ENCODE assay signal across 8 mouse cellular contexts in the genomic region with DNA sequence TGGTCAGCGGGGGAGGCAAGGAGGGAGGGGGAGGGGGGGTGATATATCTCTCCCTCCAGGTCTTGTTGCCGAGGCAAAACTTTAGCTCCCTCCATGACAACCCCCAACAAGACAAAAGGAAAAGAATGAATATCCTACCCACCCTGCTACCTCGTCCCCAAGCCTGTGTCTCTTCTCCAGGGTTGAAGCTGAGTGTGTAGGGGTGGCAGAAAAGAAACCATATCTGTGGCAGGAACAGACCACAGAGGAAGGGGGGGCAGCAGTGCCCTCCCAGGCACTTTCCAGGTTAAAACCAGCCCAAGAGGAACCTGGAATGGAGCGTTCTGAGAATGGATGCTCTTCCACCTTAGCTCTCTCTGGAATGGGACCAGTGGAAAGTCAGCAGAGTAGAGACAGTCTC. TPM values are rescaled to one million over a fixed set of nuclear protein-coding genes. Genes with fewer than 3 reads are reported as not detected.
A peak's percentile ranks its signal among the peaks of the same experiment; 100 is the strongest.
DNase-seq lines count a peak whose midpoint lies in the region; ATAC-seq and TF ChIP-seq lines count a peak whose summit lies in the region.

A gene (plus strand): TSS at position 301 of the 400 bp plus-strand sequence.

- no peak for TF ChIP-seq EP300 in CH12.LX (IDR thresholded peaks at IDR 0.05; ENCODE audit: low read length)

- peak within 1 kb of the TSS; percentile 80 for H3K27ac ChIP-seq in heart, embryonic 10.5 days
- H3K27ac ChIP-seq in CH12.LX (ENCODE audit: insufficient read depth, low read depth) = no peak within 1 kb of the TSS
- no peak within 1 kb of the TSS for H3K27ac ChIP-seq in forebrain, embryonic 11.5 days (ENCODE audit: low read depth, low read length)
- no peak within 1 kb of the TSS for H3K27ac ChIP-seq in olfactory bulb, adult 2 months (ENCODE audit: insufficient read depth, low read depth, low read length)

- 27% methylated on average over 4 of the region's 4 CpGs for WGBS in heart, embryonic 10.5 days
- WGBS in forebrain, embryonic 11.5 days = 35% methylated on average over 4 of the region's 4 CpGs
- 50% methylated on average over 4 of the region's 4 CpGs for whole genome bisulfite sequencing in olfactory bulb, adult 2 months

- peak within 1 kb of the TSS; percentile 23 for H3K4me2 ChIP-seq in CH12.LX (ENCODE audit: insufficient read depth, low read depth, poor library complexity, severe bottlenecking)
- peak within 1 kb of the TSS; percentile 97; the same call in 1 of the 2 replicates for H3K4me2 ChIP-seq in forebrain, embryonic 11.5 days (ENCODE audit: low read depth, low read length, severe bottlenecking)

- peak within 1 kb of the TSS; percentile 60 for H3K4me3 ChIP-seq in heart, embryonic 10.5 days
- peak within 1 kb of the TSS in 2 of 3 experiments; percentile 8 to 20 for H3K4me3 ChIP-seq in CH12.LX (replicated peaks in 1 of 3; ENCODE audit: low read depth in 2 of 3, low read length in 2 of 3, poor library complexity in 1 of 3)
- H3K4me3 ChIP-seq in forebrain, embryonic 11.5 days (ENCODE audit: low read depth, low read length) = peak within 1 kb of the TSS; percentile 83
- peak within 1 kb of the TSS; percentile 72 for H3K4me3 ChIP-seq in olfactory bulb, adult 2 months (ENCODE audit: insufficient read depth, low read depth, low read length)

- H3K27me3 ChIP-seq in heart, embryonic 10.5 days (ENCODE audit: insufficient read depth, poor library complexity, severe bottlenecking) = peaks cover 75% of the 10 kb centered on the region
- peaks cover 95% of the 10 kb centered on the region for H3K27me3 ChIP-seq in CH12.LX (replicated peaks)
- peaks cover 45% of the 10 kb centered on the region for H3K27me3 ChIP-seq in forebrain, embryonic 11.5 days (ENCODE audit: control insufficient read depth, insufficient read depth, low read length)

- no peak for TF ChIP-seq POLR2A in CH12.LX (IDR thresholded peaks at IDR 0.05; ENCODE audit: low read depth, low read length)
- no peak for TF ChIP-seq POLR2A in olfactory bulb, adult 2 months (IDR thresholded peaks at IDR 0.05; ENCODE audit: insufficient read depth, low read depth, low read length)

- dilution Hi-C loops in CH12.LX (cut with MboI; ENCODE audit: extremely low pct_ligation_motif_present, extremely low pct_unique_long_range_greater_than_20kb, low sequenced_read_pairs) = no loop called here

- TF ChIP-seq RAD21 in CH12.LX (IDR thresholded peaks at IDR 0.05; ENCODE audit: low read depth, low read length) = no peak

- H3K36me3 ChIP-seq in heart, embryonic 10.5 days = no peaks in the 10 kb centered on the region
- no peaks in the 10 kb centered on the region for H3K36me3 ChIP-seq in CH12.LX (replicated peaks in 1 of 2; ENCODE audit: control insufficient read depth in 1 of 2, insufficient read depth in 1 of 2, low read length in 1 of 2)
- H3K36me3 ChIP-seq in forebrain, embryonic 11.5 days (ENCODE audit: control insufficient read depth, insufficient read depth, low read length) = no peaks in the 10 kb centered on the region

- no peak for TF ChIP-seq CTCF in CH12.LX (conservative IDR thresholded peaks at IDR 0.05 in 1 of 2, IDR thresholded peaks at IDR 0.05 in 1 of 2; ENCODE audit: low read depth in 2 of 2, low read length in 2 of 2)
- TF ChIP-seq CTCF in olfactory bulb, adult 2 months (IDR thresholded peaks at IDR 0.05; ENCODE audit: insufficient read depth, low read depth, low read length) = no peak

- no peak for ATAC-seq in forebrain, embryonic 11.5 days (replicated peaks; ENCODE audit: low FRiP score)

- no peak for DNase-seq in heart, embryonic 10.5 days (ENCODE audit: low spot score)
- no peak for DNase-seq in heart, postnatal 36 days
- DNase-seq in CH12.LX (ENCODE audit: extremely low read depth) = no peak
- no peak for DNase-seq in forebrain, embryonic 11.5 days (ENCODE audit: low spot score)
- no peak for DNase-seq in left cerebral cortex, adult 8-10 months (ENCODE audit: low spot score in 2 of 2)
- no peak for DNase-seq in right cerebral cortex, adult 2 months (ENCODE audit: low spot score in 2 of 2)
- no peak for DNase-seq in lung, postnatal 10 days

- in situ Hi-C loops in CH12.LX (cut with MboI; ENCODE audit: low pct_ligation_motif_present, low pct_unique_long_range_greater_than_20kb, low sequenced_read_pairs) = loop anchor here (5.0 kb wide), 1 partner anchor 63 kb away; no protein-coding TSS in a partner anchor

- H3K79me2 ChIP-seq in CH12.LX (replicated peaks; ENCODE audit: control insufficient read depth, extremely low read depth, insufficient read depth, poor library complexity, severe bottlenecking) = no peaks in the 10 kb centered on the region; the same call in 1 of the 2 replicates

- peaks cover 72% of the 10 kb centered on the region for H3K4me1 ChIP-seq in heart, embryonic 10.5 days
- peaks cover 12 to 45% of the 10 kb centered on the region in 2 experiments for H3K4me1 ChIP-seq in CH12.LX (ENCODE audit: control insufficient read depth in 1 of 2, insufficient read depth in 2 of 2)
- H3K4me1 ChIP-seq in forebrain, embryonic 11.5 days (replicated peaks; ENCODE audit: control insufficient read depth, insufficient read depth, low read length) = peaks cover 39% of the 10 kb centered on the region
- peaks cover 46% of the 10 kb centered on the region for H3K4me1 ChIP-seq in olfactory bulb, adult 2 months (ENCODE audit: control insufficient read depth, insufficient read depth, low read length)

- intact Hi-C loops in heart, postnatal 36 days (cut with DNase I) = no loop called here

- H3K9me3 ChIP-seq in heart, embryonic 10.5 days = no peaks in the 10 kb centered on the region
- peaks cover 6% of the 10 kb centered on the region for H3K9me3 ChIP-seq in CH12.LX (replicated peaks; ENCODE audit: low read length)
- no peaks in the 10 kb centered on the region for H3K9me3 ChIP-seq in forebrain, embryonic 11.5 days (ENCODE audit: control insufficient read depth, low read length)

- H3K9ac ChIP-seq in CH12.LX (ENCODE audit: insufficient read depth, low read depth) = no peak within 1 kb of the TSS
- H3K9ac ChIP-seq in forebrain, embryonic 11.5 days (ENCODE audit: low read length) = peak within 1 kb of the TSS; percentile 51; the same call in 1 of the 2 replicates

TF ChIP-seq in CH12.LX, 34 proteins besides CTCF, POLR2A, EP300 and RAD21:
- TF ChIP-seq IRF4 (IDR thresholded peaks at IDR 0.05; ENCODE audit: low read depth, low read length) = no peak
- TF ChIP-seq NELFE (IDR thresholded peaks at IDR 0.05; ENCODE audit: low read depth, low read length) = no peak

RNA-seq across cellular contexts. Expression of the gene that starts here (rescaled TPM):
- polyA plus RNA-seq in heart, embryonic 10.5 days (2016; fragmentation: Nextera tagmentation; extraction: Ambion mirVana) = 9.9 and 23.3 TPM in 2 replicates
- 1 to 10 TPM; 3.3 to 4.0 TPM for total RNA-seq in heart, postnatal 36 days (2021)
- total RNA-seq in CH12.LX (2012; rRNA removed) (2.9 and 4.3 TPM in 2 replicates), CH12.LX (2014; rRNA removed) (2.3 and 2.5 TPM in 2 replicates)
- polyA plus RNA-seq in CH12.LX (2012; ENCODE audit: insufficient read length, low read depth) = 5.7 and 7.0 TPM in 2 replicates
- 45.3 and 46.9 TPM in 2 replicates for polyA plus RNA-seq in forebrain, embryonic 11.5 days (2014; fragmentation: Nextera tagmentation; extraction: Ambion mirVana)
- total RNA-seq in left cerebral cortex, adult 8-10 months (2022) = 100 to 1,000 TPM; 212 to 229 (median 221) TPM
- polyA plus RNA-seq in olfactory bulb, adult 2 months (2012; ENCODE audit: insufficient read depth, insufficient read length, low replicate concordance, missing spikeins) = not detected in 2 replicates

Comparison
In these comparisons a context has a peak if more than half of its experiments do, and no peak if none do; other contexts are left out.
1. RNA of the gene that starts here (total RNA-seq): 212 to 229 TPM in left cerebral cortex, adult 8-10 months; 2.3 to 4.3 TPM in CH12.LX and 3.3 to 4.0 TPM in heart, postnatal 36 days; every median in the first group is over 10 times any median in the second.
2. H3K4me3 ChIP-seq: peak in every context shown above with its lines; median percentile 83 in forebrain, embryonic 11.5 days; 72 in olfactory bulb, adult 2 months; 60 in heart, embryonic 10.5 days; 14 in CH12.LX.